Mouse (Mus musculus): ENCODE results near the gene Dirc2. TPM values are rescaled to one million over a fixed set of nuclear protein-coding genes. Genes with fewer than 3 reads are reported as not detected.

The Dirc2 gene
- polyA plus RNA-seq, 2 experiments = 4.9 to 5.9 TPM

DNA sequence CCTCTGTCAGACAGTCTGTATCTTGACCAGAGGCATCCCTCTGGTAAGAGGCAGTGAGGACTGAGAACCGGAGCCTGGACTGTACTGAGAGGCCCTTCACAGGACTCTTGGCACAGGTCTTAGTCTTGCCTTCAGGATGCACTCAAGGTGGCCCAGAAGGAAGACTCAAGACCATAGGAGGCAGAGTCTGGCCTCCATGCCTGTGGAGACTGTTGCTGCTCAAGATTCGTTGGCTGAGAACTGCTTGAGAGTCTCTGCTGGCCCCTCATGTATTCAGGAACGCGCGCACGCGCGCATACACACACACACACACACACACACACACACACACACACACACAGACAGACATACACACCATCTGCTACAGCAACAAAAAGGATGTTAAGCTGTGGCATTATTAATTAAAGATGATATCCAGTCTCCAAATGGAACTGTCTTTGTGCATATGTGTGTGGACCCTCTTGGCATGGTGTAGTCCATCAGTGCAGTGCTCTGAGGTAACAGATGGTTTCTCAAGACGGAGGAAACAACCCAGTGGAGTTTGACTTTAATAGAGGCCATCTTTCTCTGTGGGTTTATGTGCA is 105.2 kb downstream of the Dirc2 start:
- Histone ChIP-seq H3K4me1 (replicated peaks; ENCODE audit: control insufficient read depth in 2 of 2, insufficient read depth in 2 of 2, low read length in 1 of 2) (no peaks in the 10 kb centered on the region), H3K36me3 (replicated peaks; ENCODE audit: control insufficient read depth, insufficient read depth, low read depth) (no peaks in the 10 kb centered on the region), H3K27me3 (ENCODE audit: control insufficient read depth, insufficient read depth, low read length) (peaks cover 13% of the 10 kb centered on the region), H3K9me3 (ENCODE audit: control insufficient read depth, low read length) (no peaks in the 10 kb centered on the region), H3K9ac (replicated peaks) (no peak overlapping the region), H3K27ac (no peak overlapping the region), H3K4me3 (ENCODE audit: insufficient read depth in 1 of 2, low read depth in 2 of 2, low read length in 2 of 2) (no peak overlapping the region), H3K4me2 (ENCODE audit: low read depth) (no peak overlapping the region)
- ATAC-seq (ENCODE audit: insufficient read depth) (no peak), DNase-seq (ENCODE audit: low read depth in 3 of 3, low spot score in 3 of 3) (no peak)
- 68% methylated on average over 9 of the region's 9 CpGs for WGBS (ENCODE audit: insufficient replicate concordance)
- no peak for TF ChIP-seq EP300 (IDR thresholded peaks at IDR 0.05; ENCODE audit: low read depth)
- TF ChIP-seq CTCF (IDR thresholded peaks at IDR 0.05; ENCODE audit: low read depth) = no peak

DNA sequence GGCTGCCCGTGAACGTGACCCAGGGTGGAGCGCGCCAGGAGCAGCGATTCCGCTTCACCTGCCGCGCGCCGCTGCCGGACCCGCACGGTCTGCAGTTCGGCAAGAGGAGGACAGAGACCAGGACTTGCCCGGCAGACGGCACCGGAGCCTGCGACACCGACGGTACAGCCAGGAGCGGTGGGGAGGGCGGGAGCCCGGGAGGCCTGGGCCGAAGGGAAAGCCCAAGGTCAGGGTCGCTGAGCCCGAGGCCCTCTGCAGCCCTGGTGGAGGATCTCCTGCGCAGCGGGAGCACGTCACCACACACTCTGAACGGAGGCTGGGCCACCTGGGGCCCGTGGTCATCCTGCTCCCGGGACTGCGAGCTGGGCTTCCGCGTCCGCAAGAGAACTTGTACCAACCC is 108.9 kb downstream of the Dirc2 start:
- Histone ChIP-seq H3K4me1 (replicated peaks; ENCODE audit: control insufficient read depth in 2 of 2, insufficient read depth in 2 of 2, low read length in 1 of 2) (no peaks in the 10 kb centered on the region), H3K4me3 (ENCODE audit: insufficient read depth in 1 of 2, low read depth in 2 of 2, low read length in 2 of 2) (0 out of 4 replicates have a peak overlapping the region, but pooled peaks of 1 of the 2 experiments have one; percentile 0), H3K9ac (replicated peaks) (no peak overlapping the region), H3K27me3 (ENCODE audit: control insufficient read depth, insufficient read depth, low read length) (peaks cover 19% of the 10 kb centered on the region), H3K9me3 (ENCODE audit: control insufficient read depth, low read length) (no peaks in the 10 kb centered on the region), H3K4me2 (ENCODE audit: low read depth) (peak overlapping the region; percentile 32), H3K36me3 (replicated peaks; ENCODE audit: control insufficient read depth, insufficient read depth, low read depth) (no peaks in the 10 kb centered on the region), H3K27ac (no peak overlapping the region)
- 8% methylated on average over 36 of the region's 36 CpGs for WGBS (ENCODE audit: insufficient replicate concordance)
- DNase-seq (ENCODE audit: low read depth in 3 of 3, low spot score in 3 of 3) (no peak), ATAC-seq (ENCODE audit: insufficient read depth) (no peak)
- TF ChIP-seq EP300 (IDR thresholded peaks at IDR 0.05; ENCODE audit: low read depth) (no peak), CTCF (IDR thresholded peaks at IDR 0.05; ENCODE audit: low read depth) (no peak)

DNA sequence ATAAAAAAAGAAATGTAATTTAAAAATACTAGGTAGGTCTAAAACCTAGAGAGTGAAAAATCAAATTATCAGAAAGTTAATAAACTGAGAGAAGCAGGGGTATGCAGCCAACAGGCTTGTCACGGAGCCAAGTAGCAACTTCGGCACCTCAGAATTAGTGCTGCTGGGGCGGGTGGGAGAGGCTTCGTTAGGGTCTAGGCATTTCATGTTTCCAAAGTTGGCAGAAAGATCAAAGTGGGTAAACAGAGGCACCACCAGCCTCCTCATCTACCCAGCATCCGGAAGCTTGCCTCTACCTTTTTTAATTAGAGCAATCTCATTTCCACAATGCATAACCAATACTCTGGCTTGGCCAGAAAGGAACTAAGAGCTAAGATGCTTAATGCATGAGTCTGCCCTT is 115.2 kb downstream of the Dirc2 start:
- H3K36me3 ChIP-seq (replicated peaks; ENCODE audit: control insufficient read depth, insufficient read depth, low read depth) = no peaks in the 10 kb centered on the region
- peaks cover 6% of the 10 kb centered on the region for H3K27me3 ChIP-seq (ENCODE audit: control insufficient read depth, insufficient read depth, low read length)
- WGBS (ENCODE audit: insufficient replicate concordance) = 69% methylated on average over 5 of the region's 5 CpGs
- no peaks in the 10 kb centered on the region for H3K9me3 ChIP-seq (ENCODE audit: control insufficient read depth, low read length)
- H3K4me2 ChIP-seq (ENCODE audit: low read depth) = no peak overlapping the region
- no peak for DNase-seq (ENCODE audit: low read depth in 3 of 3, low spot score in 3 of 3)
- H3K4me3 ChIP-seq (ENCODE audit: insufficient read depth in 1 of 2, low read depth in 2 of 2, low read length in 2 of 2) = no peak overlapping the region
- TF ChIP-seq EP300 (IDR thresholded peaks at IDR 0.05; ENCODE audit: low read depth) = no peak
- TF ChIP-seq CTCF (IDR thresholded peaks at IDR 0.05; ENCODE audit: low read depth) = no peak
- H3K27ac ChIP-seq = no peak overlapping the region
- no peak overlapping the region for H3K9ac ChIP-seq (replicated peaks)
- no peaks in the 10 kb centered on the region for H3K4me1 ChIP-seq (replicated peaks; ENCODE audit: control insufficient read depth in 2 of 2, insufficient read depth in 2 of 2, low read length in 1 of 2)
- ATAC-seq (ENCODE audit: insufficient read depth) = no peak

DNA sequence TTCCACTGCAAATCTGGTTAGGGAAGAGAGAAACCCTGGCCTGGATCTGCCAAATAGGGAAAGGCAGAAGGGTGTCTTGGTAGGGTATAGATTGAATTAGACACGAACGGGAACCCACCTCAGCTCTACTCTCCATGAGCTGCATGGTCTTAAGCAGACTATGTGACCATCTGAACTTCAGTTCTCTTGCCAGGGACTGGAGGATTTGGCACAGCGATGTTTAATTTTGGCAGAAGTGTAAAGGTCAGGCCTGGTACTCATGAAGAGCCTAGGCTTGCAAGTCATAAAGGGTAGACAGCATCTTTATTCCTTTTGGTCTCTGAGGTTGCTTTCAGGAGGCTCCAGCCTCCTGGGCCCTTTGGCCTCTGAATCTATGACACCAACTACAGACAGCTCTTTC is 116.5 kb downstream of the Dirc2 start:
- H3K9me3 ChIP-seq (ENCODE audit: control insufficient read depth, low read length) = no peaks in the 10 kb centered on the region
- DNase-seq (ENCODE audit: low read depth in 3 of 3, low spot score in 3 of 3) (no peak), ATAC-seq (ENCODE audit: insufficient read depth) (no peak)
- TF ChIP-seq EP300 (IDR thresholded peaks at IDR 0.05; ENCODE audit: low read depth) = no peak
- no peak for TF ChIP-seq CTCF (IDR thresholded peaks at IDR 0.05; ENCODE audit: low read depth)
- no peaks in the 10 kb centered on the region for H3K36me3 ChIP-seq (replicated peaks; ENCODE audit: control insufficient read depth, insufficient read depth, low read depth)
- H3K4me1 ChIP-seq (replicated peaks; ENCODE audit: control insufficient read depth in 2 of 2, insufficient read depth in 2 of 2, low read length in 1 of 2) = no peaks in the 10 kb centered on the region
- no peak overlapping the region for H3K4me3 ChIP-seq (ENCODE audit: insufficient read depth in 1 of 2, low read depth in 2 of 2, low read length in 2 of 2)
- no peak overlapping the region for H3K4me2 ChIP-seq (ENCODE audit: low read depth)
- no peak overlapping the region for H3K9ac ChIP-seq (replicated peaks)
- H3K27me3 ChIP-seq (ENCODE audit: control insufficient read depth, insufficient read depth, low read length) = no peaks in the 10 kb centered on the region
- 69% methylated on average over 3 of the region's 3 CpGs for WGBS (ENCODE audit: insufficient replicate concordance)
- H3K27ac ChIP-seq = no peak overlapping the region

DNA sequence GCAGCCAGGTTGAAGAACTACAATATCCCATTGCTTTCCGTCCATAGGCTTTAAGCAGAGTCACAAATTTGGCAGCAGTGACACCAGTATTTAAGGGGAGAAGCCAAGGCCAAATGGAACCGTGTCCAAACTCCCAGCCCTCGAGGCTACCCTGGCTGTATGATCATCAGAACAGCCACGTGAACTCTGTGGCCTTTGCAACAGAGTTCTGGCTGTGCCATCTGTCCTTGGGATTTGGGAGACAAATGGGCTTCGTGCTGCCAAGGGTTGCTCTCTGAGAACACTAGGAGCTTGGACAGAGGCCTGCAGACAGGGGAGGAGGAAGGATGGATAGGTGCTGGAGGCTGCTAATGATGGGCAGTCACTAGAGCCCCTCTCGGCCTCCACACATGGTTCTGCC is 117.0 kb downstream of the Dirc2 start:
- Histone ChIP-seq H3K36me3 (replicated peaks; ENCODE audit: control insufficient read depth, insufficient read depth, low read depth) (no peaks in the 10 kb centered on the region), H3K4me3 (ENCODE audit: insufficient read depth in 1 of 2, low read depth in 2 of 2, low read length in 2 of 2) (no peak overlapping the region), H3K27ac (no peak overlapping the region), H3K4me1 (replicated peaks; ENCODE audit: control insufficient read depth in 2 of 2, insufficient read depth in 2 of 2, low read length in 1 of 2) (no peaks in the 10 kb centered on the region), H3K4me2 (ENCODE audit: low read depth) (no peak overlapping the region), H3K27me3 (ENCODE audit: control insufficient read depth, insufficient read depth, low read length) (no peaks in the 10 kb centered on the region), H3K9me3 (ENCODE audit: control insufficient read depth, low read length) (no peaks in the 10 kb centered on the region), H3K9ac (replicated peaks) (no peak overlapping the region)
- DNase-seq (ENCODE audit: low read depth in 3 of 3, low spot score in 3 of 3) (no peak), ATAC-seq (ENCODE audit: insufficient read depth) (no peak)
- WGBS (ENCODE audit: insufficient replicate concordance) = 41% methylated on average over 6 of the region's 6 CpGs
- TF ChIP-seq CTCF (IDR thresholded peaks at IDR 0.05; ENCODE audit: low read depth) (no peak), EP300 (IDR thresholded peaks at IDR 0.05; ENCODE audit: low read depth) (no peak)
